Mouse (Mus musculus) CD4-positive, CD25-positive, alpha-beta regulatory T cell (primary cell): Measurements from ENCODE around the gene Tes. TPM values are rescaled to one million over a fixed set of nuclear protein-coding genes. Genes with fewer than 3 reads are reported as not detected.

ENCODE experiments used
- polyA plus RNA-seq: library from polyadenylated mRNA; unstranded; fragments of 100-300 nt; shearing (Covaris generic); gene quantifications from one replicate; pipeline ENCODE4 v1.2.1, GENCODE M21; 2017

The Tes gene
- 217 TPM for polyA plus RNA-seq

GRCm38 (mm10) chr6:17064936-17065790 lies at the start of gene Tes:
Gene Tes, plus strand, starts transcription at chr6:17065149.

Other genes with a start within 250 kb of the Tes start
- 0.19 TPM for gene Tfec, start 166.7 kb upstream of the Tes start, polyA plus RNA-seq
- gene Cav2, start 216.0 kb downstream of the Tes start, polyA plus RNA-seq: 0.24 TPM
- gene Cav1, start 241.2 kb downstream of the Tes start, polyA plus RNA-seq: not detected